Mouse (Mus musculus): ENCODE data around the gene Olfr690. TPM values are rescaled to one million over a fixed set of nuclear protein-coding genes. Genes with fewer than 3 reads are reported as not detected.

The Olfr690 gene
- polyA plus RNA-seq, 1 experiment from 2014 or later, result not detected

DNA sequence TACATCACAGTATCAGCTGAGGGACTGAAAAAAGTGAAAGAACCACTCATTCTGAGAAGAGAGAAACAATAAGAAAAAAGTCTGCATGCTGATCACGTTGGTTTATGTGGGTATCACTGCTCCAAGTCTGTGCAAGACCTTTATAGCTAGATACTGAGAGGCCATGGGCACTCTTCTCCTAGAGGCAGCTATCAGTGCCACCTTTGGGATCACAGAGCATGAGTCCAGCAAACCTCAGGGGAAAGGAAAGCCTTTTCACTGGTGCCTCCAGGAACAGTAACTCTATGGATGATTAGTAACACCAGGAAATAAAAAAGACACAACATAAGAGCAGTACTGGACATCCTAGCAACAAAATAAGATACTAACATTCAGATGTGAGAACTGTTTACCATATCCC, 8.3 kb upstream of the Olfr690 start, which contains the start of gene Olfr691:
Gene Olfr691, minus strand, starts transcription at position 101 of the 400 bp plus-strand sequence.
- Histone ChIP-seq H3K4me1 (no peaks in the 10 kb centered on the region), H3K9ac (replicated peaks) (no peak within 1 kb of the TSS), H3K4me2 (replicated peaks) (no peak within 1 kb of the TSS), H3K27ac (replicated peaks) (no peak within 1 kb of the TSS), H3K9me3 (no peaks in the 10 kb centered on the region), H3K36me3 (no peaks in the 10 kb centered on the region), H3K27me3 (no peaks in the 10 kb centered on the region), H3K4me3 (no peak within 1 kb of the TSS)
- ATAC-seq (replicated peaks), result no peak
- WGBS, result 58% methylated on average over 1 of the region's 1 CpGs

- 79% methylated on average over 2 of the region's 2 CpGs for WGBS
- Histone ChIP-seq H3K4me3 (no peak overlapping the region), H3K4me1 (no peaks in the 10 kb centered on the region), H3K9ac (replicated peaks) (no peak overlapping the region), H3K9me3 (no peaks in the 10 kb centered on the region), H3K4me2 (replicated peaks) (no peak overlapping the region), H3K27me3 (no peaks in the 10 kb centered on the region), H3K36me3 (no peaks in the 10 kb centered on the region), H3K27ac (replicated peaks) (no peak overlapping the region)
- no peak for ATAC-seq (replicated peaks)
These were observed 8.6 kb downstream of the Olfr690 start for GRCm38 (mm10) chr7:105325302-105325701.

- 85% methylated on average over 1 of the region's 1 CpGs for WGBS
- no peak for ATAC-seq (replicated peaks)
- H3K4me3 ChIP-seq, result no peak within 1 kb of the TSS
- H3K27me3 ChIP-seq, result no peaks in the 10 kb centered on the region
- no peak within 1 kb of the TSS for H3K4me2 ChIP-seq (replicated peaks)
- no peak within 1 kb of the TSS for H3K9ac ChIP-seq (replicated peaks)
- no peaks in the 10 kb centered on the region for H3K9me3 ChIP-seq
- H3K4me1 ChIP-seq, result no peaks in the 10 kb centered on the region
- H3K36me3 ChIP-seq, result no peaks in the 10 kb centered on the region
- no peak within 1 kb of the TSS for H3K27ac ChIP-seq (replicated peaks)
These were observed 23.0 kb downstream of the Olfr690 start, which contains the start of gene Olfr689 for GRCm38 (mm10) chr7:105310865-105311264. Gene Olfr689 (plus strand): TSS chr7:105311165.

DNA sequence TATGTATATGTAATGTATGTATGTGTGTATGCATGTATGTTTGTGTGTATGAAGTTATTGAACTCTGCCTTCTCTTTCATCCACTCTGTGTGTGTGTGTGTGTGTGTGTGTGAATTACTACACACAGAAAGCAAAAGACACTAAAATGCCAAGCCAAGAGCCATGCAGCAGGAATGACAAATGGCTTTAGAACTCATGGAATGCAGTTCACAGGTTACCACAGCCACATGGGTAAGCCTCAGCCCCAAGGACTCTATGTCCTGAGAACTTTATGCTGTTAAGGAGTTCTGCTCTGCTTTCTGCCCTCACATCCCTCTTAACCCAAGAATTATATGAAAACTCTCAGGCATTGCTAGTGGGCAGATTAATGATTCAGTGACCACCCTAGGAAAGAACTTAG, 43.9 kb downstream of the Olfr690 start:
- H3K9me3 ChIP-seq, result no peaks in the 10 kb centered on the region
- no peak overlapping the region for H3K27ac ChIP-seq (replicated peaks)
- no peaks in the 10 kb centered on the region for H3K36me3 ChIP-seq
- no peak for ATAC-seq (replicated peaks)
- no peak overlapping the region for H3K4me3 ChIP-seq
- H3K27me3 ChIP-seq, result no peaks in the 10 kb centered on the region
- H3K9ac ChIP-seq (replicated peaks), result no peak overlapping the region
- H3K4me2 ChIP-seq (replicated peaks), result no peak overlapping the region
- H3K4me1 ChIP-seq, result no peaks in the 10 kb centered on the region

DNA sequence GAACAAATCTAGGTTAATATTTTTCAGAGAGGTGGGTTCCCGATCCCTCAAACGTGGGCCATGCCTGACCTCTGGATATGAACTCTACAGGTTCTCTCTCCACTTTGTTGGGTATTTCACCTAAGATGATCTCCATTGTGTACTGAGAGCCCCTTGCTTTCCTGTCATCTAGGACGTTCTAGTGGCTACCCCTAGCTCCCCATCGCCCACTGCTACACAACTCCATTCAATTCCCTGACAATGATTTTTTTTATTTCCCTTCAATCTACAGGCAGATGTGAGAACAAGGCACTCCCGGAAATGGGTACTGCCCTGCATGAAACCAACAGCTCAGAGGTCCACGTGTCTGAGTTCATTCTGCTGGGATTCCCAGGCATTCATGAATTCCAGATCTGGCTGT, 46.1 kb downstream of the Olfr690 start, which contains the start of gene Olfr688:
Gene Olfr688, plus strand, starts transcription at position 301 of the 400 bp plus-strand sequence.
- H3K4me1 ChIP-seq, result no peaks in the 10 kb centered on the region
- H3K27me3 ChIP-seq, result no peaks in the 10 kb centered on the region
- no peak for ATAC-seq (replicated peaks)
- no peaks in the 10 kb centered on the region for H3K36me3 ChIP-seq
- WGBS, result 80% methylated on average over 6 of the region's 6 CpGs
- H3K9me3 ChIP-seq, result no peaks in the 10 kb centered on the region
- no peak within 1 kb of the TSS for H3K4me3 ChIP-seq
- H3K27ac ChIP-seq (replicated peaks), result no peak within 1 kb of the TSS
- no peak within 1 kb of the TSS for H3K4me2 ChIP-seq (replicated peaks)
- H3K9ac ChIP-seq (replicated peaks), result no peak within 1 kb of the TSS

Other genes with a start within 250 kb of the Olfr690 start
- gene Olfr680-ps1, start 241.3 kb downstream of the Olfr690 start, polyA plus RNA-seq (2015; fragmentation: Nextera tagmentation; extraction: Ambion mirVana), result not detected in 2 replicates
- not detected in 2 replicates for gene Olfr681, start 217.3 kb downstream of the Olfr690 start, polyA plus RNA-seq (2015; fragmentation: Nextera tagmentation; extraction: Ambion mirVana)
- gene Olfr683, start 187.1 kb downstream of the Olfr690 start, polyA plus RNA-seq (2015; fragmentation: Nextera tagmentation; extraction: Ambion mirVana), result not detected in 2 replicates
- gene Olfr684, start 170.5 kb downstream of the Olfr690 start, polyA plus RNA-seq (2015; fragmentation: Nextera tagmentation; extraction: Ambion mirVana), result not detected in 2 replicates
- not detected in 2 replicates for gene Olfr685, start 148.1 kb downstream of the Olfr690 start, polyA plus RNA-seq (2015; fragmentation: Nextera tagmentation; extraction: Ambion mirVana)
- gene Olfr686, start 126.6 kb downstream of the Olfr690 start, polyA plus RNA-seq (2015; fragmentation: Nextera tagmentation; extraction: Ambion mirVana), result not detected in 2 replicates
- gene Olfr688, start 46.0 kb downstream of the Olfr690 start, polyA plus RNA-seq (2015; fragmentation: Nextera tagmentation; extraction: Ambion mirVana), result not detected in 2 replicates
- gene Olfr689, start 22.9 kb downstream of the Olfr690 start, polyA plus RNA-seq (2015; fragmentation: Nextera tagmentation; extraction: Ambion mirVana), result not detected in 2 replicates
- 0.11 TPM in 1 of 2 replicates, not detected in the other for gene Olfr691, start 8.2 kb upstream of the Olfr690 start, polyA plus RNA-seq (2015; fragmentation: Nextera tagmentation; extraction: Ambion mirVana)
- gene Olfr692, start 34.1 kb upstream of the Olfr690 start, polyA plus RNA-seq (2015; fragmentation: Nextera tagmentation; extraction: Ambion mirVana), result not detected in 2 replicates
- not detected in 2 replicates for gene Gm5901, start 40.9 kb upstream of the Olfr690 start, polyA plus RNA-seq (2015; fragmentation: Nextera tagmentation; extraction: Ambion mirVana)
- gene Fam160a2, start 66.0 kb upstream of the Olfr690 start, polyA plus RNA-seq (2015; fragmentation: Nextera tagmentation; extraction: Ambion mirVana), result 50.2 and 50.6 TPM in 2 replicates
- 0.09 and 0.11 TPM in 2 replicates for gene Cnga4, start 70.5 kb upstream of the Olfr690 start, polyA plus RNA-seq (2015; fragmentation: Nextera tagmentation; extraction: Ambion mirVana)
- 1.5 TPM in 2 replicates for gene Cckbr, start 91.6 kb upstream of the Olfr690 start, polyA plus RNA-seq (2015; fragmentation: Nextera tagmentation; extraction: Ambion mirVana)
- gene Cavin3, start 148.2 kb upstream of the Olfr690 start, polyA plus RNA-seq (2015; fragmentation: Nextera tagmentation; extraction: Ambion mirVana), result 24.2 and 25.5 TPM in 2 replicates
- gene Smpd1, start 220.3 kb upstream of the Olfr690 start, polyA plus RNA-seq (2015; fragmentation: Nextera tagmentation; extraction: Ambion mirVana), result 65.5 and 69.8 TPM in 2 replicates
- 249 and 255 TPM in 2 replicates for gene Apbb1, start 247.5 kb upstream of the Olfr690 start, polyA plus RNA-seq (2015; fragmentation: Nextera tagmentation; extraction: Ambion mirVana)

All from forebrain, embryonic 15.5 days (tissue).